ENCODE assay signal across 17 mouse cellular contexts in genomic region chr5:99292287-99292851, GRCm38 (mm10).
DNase-seq lines count a peak whose midpoint lies in the region; ATAC-seq and TF ChIP-seq lines count a peak whose summit lies in the region.
"Had no signal": no experiment of that assay in that cellular context is flagged by ENCODE, and none has a peak within 500 bp of the region (broad histone marks: within the 10 kb centered on the region; RNA-seq: fewer than 3 reads in every experiment).

No protein-coding gene starts in this region.

- H3K9ac ChIP-seq in forebrain, postnatal 0 days, result no peak overlapping the region
- H3K9ac ChIP-seq in intestine, embryonic 16.5 days (ENCODE audit: low read depth, low read length), result no peak overlapping the region
- H3K9ac ChIP-seq: embryonic facial prominence, embryonic 15.5 days; heart, embryonic 15.5 days; liver, embryonic 15.5 days; neural tube, embryonic 13.5 days had no signal

- H3K27ac ChIP-seq in forebrain, postnatal 0 days (ENCODE audit: low read depth, low read length), result no peak overlapping the region
- no peak overlapping the region for H3K27ac ChIP-seq in forebrain, embryonic 10.5 days
- no peak overlapping the region for H3K27ac ChIP-seq in intestine, embryonic 16.5 days (ENCODE audit: low read length)
- H3K27ac ChIP-seq: embryonic facial prominence, embryonic 15.5 days; heart, embryonic 15.5 days; liver, embryonic 15.5 days; neural tube, embryonic 13.5 days had no signal

- intact Hi-C loops in left cerebral cortex, postnatal 4 days (cut with DNase I), result no loop called here
- intact Hi-C loops in left cerebral cortex, postnatal 25 days (cut with DNase I), result no loop called here

- WGBS in forebrain, postnatal 0 days, result 67% methylated on average over 10 of the region's 10 CpGs
- 87% methylated on average over 10 of the region's 10 CpGs for WGBS in forebrain, embryonic 10.5 days
- WGBS in intestine, embryonic 16.5 days, result 63% methylated on average over 10 of the region's 10 CpGs

- peak; percentile 48 for DNase-seq in adrenal gland, postnatal 10 days
- DNase-seq in adrenal gland, adult 2 months, result no peak
- no peak for DNase-seq in forebrain, postnatal 0 days
- DNase-seq in forebrain, embryonic 10.5 days (ENCODE audit: extremely low spot score, low spot score), result no peak
- DNase-seq in left cerebral cortex, postnatal 4 days, result peak; percentile 65
- no peak for DNase-seq in left cerebral cortex, postnatal 25 days (ENCODE audit: low spot score in 2 of 2)
- no peak for DNase-seq in spleen, adult 12 weeks (ENCODE audit: low spot score)
- DNase-seq: embryo, embryonic 11 days; kidney, adult 8-10 months; kidney, postnatal 25 days; right cerebral cortex, postnatal 14 days; thymus, postnatal 36 days had no signal

- no peaks in the 10 kb centered on the region for H3K36me3 ChIP-seq in forebrain, postnatal 0 days (ENCODE audit: insufficient read depth)
- no peaks in the 10 kb centered on the region for H3K36me3 ChIP-seq in forebrain, embryonic 10.5 days (replicated peaks)
- no peaks in the 10 kb centered on the region for H3K36me3 ChIP-seq in intestine, embryonic 16.5 days (ENCODE audit: control insufficient read depth, insufficient read depth, low read length)
- H3K36me3 ChIP-seq: embryonic facial prominence, embryonic 15.5 days; heart, embryonic 15.5 days; liver, embryonic 15.5 days; neural tube, embryonic 13.5 days had no signal

- H3K4me3 ChIP-seq in forebrain, postnatal 0 days (ENCODE audit: low read depth, low read length), result no peak overlapping the region
- H3K4me3 ChIP-seq in forebrain, embryonic 10.5 days, result no peak overlapping the region
- H3K4me3 ChIP-seq in intestine, embryonic 16.5 days (ENCODE audit: low read length), result no peak overlapping the region
- H3K4me3 ChIP-seq: embryonic facial prominence, embryonic 15.5 days; heart, embryonic 15.5 days; liver, embryonic 15.5 days; neural tube, embryonic 13.5 days had no signal

- no peaks in the 10 kb centered on the region for H3K27me3 ChIP-seq in forebrain, postnatal 0 days (ENCODE audit: insufficient read depth, low read length)
- H3K27me3 ChIP-seq in forebrain, embryonic 10.5 days (ENCODE audit: poor library complexity, severe bottlenecking), result no peaks in the 10 kb centered on the region
- H3K27me3 ChIP-seq in intestine, embryonic 16.5 days (replicated peaks; ENCODE audit: control insufficient read depth, insufficient read depth, low read length), result no peaks in the 10 kb centered on the region
- H3K27me3 ChIP-seq: embryonic facial prominence, embryonic 15.5 days; heart, embryonic 15.5 days; liver, embryonic 15.5 days; neural tube, embryonic 13.5 days had no signal

- no peak for TF ChIP-seq CTCF in forebrain, postnatal 0 days (IDR thresholded peaks at IDR 0.05; ENCODE audit: low read depth)

- H3K4me1 ChIP-seq in forebrain, postnatal 0 days (ENCODE audit: insufficient read depth), result no peaks in the 10 kb centered on the region
- peaks cover 6% of the 10 kb centered on the region; the same call in 1 of the 2 replicates for H3K4me1 ChIP-seq in forebrain, embryonic 10.5 days
- no peaks in the 10 kb centered on the region for H3K4me1 ChIP-seq in intestine, embryonic 16.5 days (ENCODE audit: control insufficient read depth, insufficient read depth, low read length)
- H3K4me1 ChIP-seq: embryonic facial prominence, embryonic 15.5 days; liver, embryonic 15.5 days had no signal

- H3K9me3 ChIP-seq in forebrain, postnatal 0 days (ENCODE audit: low read length), result no peaks in the 10 kb centered on the region
- no peaks in the 10 kb centered on the region for H3K9me3 ChIP-seq in forebrain, embryonic 10.5 days
- H3K9me3 ChIP-seq in intestine, embryonic 16.5 days (ENCODE audit: control insufficient read depth, low read length), result no peaks in the 10 kb centered on the region
- H3K9me3 ChIP-seq: embryonic facial prominence, embryonic 15.5 days; heart, embryonic 15.5 days; liver, embryonic 15.5 days; neural tube, embryonic 13.5 days had no signal

- peak; percentile 20 for ATAC-seq in forebrain, postnatal 0 days
- ATAC-seq in intestine, embryonic 16.5 days, result peak; percentile 57; the same call in 1 of the 2 replicates

- H3K4me2 ChIP-seq in forebrain, postnatal 0 days (ENCODE audit: low read depth), result no peak overlapping the region
- H3K4me2 ChIP-seq in intestine, embryonic 16.5 days (ENCODE audit: low read depth, low read length), result no peak overlapping the region
- H3K4me2 ChIP-seq: embryonic facial prominence, embryonic 15.5 days; heart, embryonic 15.5 days; liver, embryonic 15.5 days; neural tube, embryonic 13.5 days had no signal

Comparison
In these comparisons a context has a peak if more than half of its experiments do, and no peak if none do; other contexts are left out.
1. DNase-seq: peak in adrenal gland, postnatal 10 days (single experiment) and left cerebral cortex, postnatal 4 days (single experiment); none in adrenal gland, adult 2 months (single experiment), forebrain, postnatal 0 days (single experiment), forebrain, embryonic 10.5 days (single experiment), left cerebral cortex, postnatal 25 days (0 of 2) and spleen, adult 12 weeks (single experiment).